Mouse (Mus musculus) layer of hippocampus, adult 18-20 months (tissue): ENCODE results near the gene Ugt1a2. TPM values are rescaled to one million over a fixed set of nuclear protein-coding genes. Genes with fewer than 3 reads are reported as not detected.
"Not testable (repeated sequence)": the region's sequence is repeated elsewhere in the genome, so short reads cannot be mapped to it uniquely, and the experiment has no call there.

Experiments
- DNase-seq, 2 experiments: peaks; one replicate each; pipeline ENCODE4 v3.0.0; 2022; ENCODE audit warnings: low spot score in 2 of 2
- total RNA-seq, 2 experiments: library from RNA; stranded (reverse); gene quantifications; 2 replicates each; pipeline ENCODE4 v1.2.3; 2021

The Ugt1a2 gene
- total RNA-seq, 2 experiments from 2014 or later: not detected

GRCm38 (mm10) chr1:88217576-88217975 lies 17.2 kb downstream of the Ugt1a2 start:
- DNase-seq: peak in 1 of 2 experiments; percentile 2

GRCm38 (mm10) chr1:88218051-88218450 lies 17.6 kb downstream of the Ugt1a2 start:
- peak in 1 of 2 experiments; percentile 15 for DNase-seq

- peak in 1 of 2 experiments; percentile 2 for DNase-seq
Measured at GRCm38 (mm10) chr1:88218591-88218990, 18.2 kb downstream of the Ugt1a2 start.

GRCm38 (mm10) chr1:88219054-88219453 lies 18.7 kb downstream of the Ugt1a2 start:
- peak in 1 of 2 experiments; percentile 2 for DNase-seq

- peak in 1 of 2 experiments; percentile 1 for DNase-seq
Measured at GRCm38 (mm10) chr1:88220336-88220735, 19.9 kb downstream of the Ugt1a2 start.

GRCm38 (mm10) chr1:88222216-88222615 lies 21.8 kb downstream of the Ugt1a2 start:
- no peak for DNase-seq

- peak in 1 of 2 experiments; percentile 4 for DNase-seq
Measured at GRCm38 (mm10) chr1:88223011-88223515, 22.7 kb downstream of the Ugt1a2 start.

GRCm38 (mm10) chr1:88223591-88223990 lies 23.2 kb downstream of the Ugt1a2 start:
- peak in 1 of 2 experiments; percentile 18 for DNase-seq

GRCm38 (mm10) chr1:88224029-88224776 lies 23.8 kb downstream of the Ugt1a2 start:
- DNase-seq: peak in 1 of 2 experiments; percentile 3

- not testable (repeated sequence) for DNase-seq
Measured at GRCm38 (mm10) chr1:88225301-88225700, 24.9 kb downstream of the Ugt1a2 start.

- peak in 1 of 2 experiments; percentile 5 for DNase-seq
Measured at GRCm38 (mm10) chr1:88225741-88226140, 25.3 kb downstream of the Ugt1a2 start.

- DNase-seq: no peak
Measured at GRCm38 (mm10) chr1:88226670-88227379, 26.4 kb downstream of the Ugt1a2 start, which contains the start of gene Mroh2a. Gene Mroh2a (plus strand): TSS chr1:88226986.

GRCm38 (mm10) chr1:88227482-88227881 lies 27.1 kb downstream of the Ugt1a2 start:
- no peak for DNase-seq

GRCm38 (mm10) chr1:88228121-88228520 lies 27.7 kb downstream of the Ugt1a2 start:
- no peak for DNase-seq

GRCm38 (mm10) chr1:88229566-88229965 lies 29.2 kb downstream of the Ugt1a2 start:
- no peak for DNase-seq

GRCm38 (mm10) chr1:88229986-88230385 lies 29.6 kb downstream of the Ugt1a2 start:
- DNase-seq: no peak

GRCm38 (mm10) chr1:88230421-88230820 lies 30.0 kb downstream of the Ugt1a2 start:
- no peak for DNase-seq

- DNase-seq: no peak
Measured at GRCm38 (mm10) chr1:88230981-88231802, 30.8 kb downstream of the Ugt1a2 start.

GRCm38 (mm10) chr1:88231803-88232499 lies 31.6 kb downstream of the Ugt1a2 start:
- DNase-seq: no peak

- DNase-seq: no peak
Measured at GRCm38 (mm10) chr1:88232664-88233380, 32.4 kb downstream of the Ugt1a2 start.
